Mouse (Mus musculus) heart, postnatal 0 days (tissue): ENCODE data around the gene Plekhm1.

Source experiments
- CTCF ChIP-seq: IDR thresholded peaks from 2 replicates; pipeline ENCODE4 v1.5.1; 2016; ENCODE audit warnings: antibody characterized with exemption, control low read depth, low read depth
- EP300 ChIP-seq: IDR thresholded peaks from 2 replicates; pipeline ENCODE4 v1.6.1; 2016; ENCODE audit warnings: antibody characterized with exemption, low read depth

GRCm38 (mm10) chr11:103381956-103382613, 30.4 kb downstream of the Plekhm1 start:
- no peak for TF ChIP-seq CTCF
- no peak for TF ChIP-seq EP300
